Mouse (Mus musculus) small intestine, adult 2 months (tissue): ENCODE measurements at regions not wholly inside any gene's neighbourhood (a gene's known extent, or its start where the extent isn't known, plus 50 kb on each side); places are given as distances from the start of the nearest gene placed in this dataset.

Experiments
- CTCF ChIP-seq: fragments of 200-500 bp; IDR thresholded peaks from 2 replicates; pipeline ENCODE4 v1.5.1; 2012; ENCODE audit warnings: low read depth, mild to moderate bottlenecking, control low read depth, inconsistent platforms, low read length, moderate library complexity, mixed read lengths; ENCODE audit not compliant: insufficient replicate concordance, insufficient read length; ENCODE audit errors: extremely low read depth
- POLR2A ChIP-seq: fragments of 200-500 bp; IDR thresholded peaks from 2 replicates; pipeline ENCODE4 v1.6.1; 2012; ENCODE audit warnings: low read depth, mild to moderate bottlenecking, control low read depth, inconsistent platforms, low read length, moderate library complexity

DNA sequence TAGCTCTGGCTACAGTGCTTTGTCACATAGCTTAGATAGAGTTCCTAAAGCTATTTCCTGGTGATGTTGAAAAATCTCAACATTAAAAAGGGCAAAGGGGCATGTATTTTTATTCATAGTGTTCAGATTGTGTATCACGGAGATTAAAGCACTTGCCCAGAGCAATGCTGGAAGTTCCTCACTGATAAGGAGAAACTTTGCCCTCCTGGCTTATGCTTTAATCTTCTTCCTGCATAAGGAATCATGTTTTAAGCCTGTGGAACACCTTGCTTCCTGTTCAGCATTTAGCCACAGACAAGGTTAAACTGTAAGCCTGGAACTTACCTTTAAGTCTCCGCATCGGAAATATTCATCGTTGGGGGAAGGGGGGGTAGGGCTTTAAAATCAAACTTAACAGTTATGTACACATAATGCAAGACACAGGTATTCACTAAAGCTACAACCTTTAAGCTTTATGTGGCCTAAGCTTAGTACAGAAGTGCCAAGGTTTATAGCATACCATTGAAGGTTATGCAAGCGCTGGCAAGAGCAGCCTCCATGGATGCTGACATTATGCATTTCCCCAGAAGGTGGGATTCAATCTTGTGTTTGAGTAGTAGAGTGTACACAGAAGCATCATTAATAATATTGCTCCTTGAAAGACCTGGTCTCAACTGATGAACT, 655.5 kb upstream of the Adam24 start:
- TF ChIP-seq CTCF: no peak
- no peak for TF ChIP-seq POLR2A
